Mouse (Mus musculus) ES-E14 (cell line): Measurements from ENCODE around the gene Cwc22.

Source experiments
- CHD2 ChIP-seq: IDR thresholded peaks from 2 replicates; pipeline ENCODE4 v1.6.1; 2014; ENCODE audit warnings: mild to moderate bottlenecking, low read depth, low read length, inconsistent platforms
- MAFK ChIP-seq: IDR thresholded peaks from 2 replicates; pipeline ENCODE4 v1.6.1; 2014; ENCODE audit warnings: mild to moderate bottlenecking, low read depth, low read length, inconsistent platforms; ENCODE audit not compliant: insufficient read depth

DNA sequence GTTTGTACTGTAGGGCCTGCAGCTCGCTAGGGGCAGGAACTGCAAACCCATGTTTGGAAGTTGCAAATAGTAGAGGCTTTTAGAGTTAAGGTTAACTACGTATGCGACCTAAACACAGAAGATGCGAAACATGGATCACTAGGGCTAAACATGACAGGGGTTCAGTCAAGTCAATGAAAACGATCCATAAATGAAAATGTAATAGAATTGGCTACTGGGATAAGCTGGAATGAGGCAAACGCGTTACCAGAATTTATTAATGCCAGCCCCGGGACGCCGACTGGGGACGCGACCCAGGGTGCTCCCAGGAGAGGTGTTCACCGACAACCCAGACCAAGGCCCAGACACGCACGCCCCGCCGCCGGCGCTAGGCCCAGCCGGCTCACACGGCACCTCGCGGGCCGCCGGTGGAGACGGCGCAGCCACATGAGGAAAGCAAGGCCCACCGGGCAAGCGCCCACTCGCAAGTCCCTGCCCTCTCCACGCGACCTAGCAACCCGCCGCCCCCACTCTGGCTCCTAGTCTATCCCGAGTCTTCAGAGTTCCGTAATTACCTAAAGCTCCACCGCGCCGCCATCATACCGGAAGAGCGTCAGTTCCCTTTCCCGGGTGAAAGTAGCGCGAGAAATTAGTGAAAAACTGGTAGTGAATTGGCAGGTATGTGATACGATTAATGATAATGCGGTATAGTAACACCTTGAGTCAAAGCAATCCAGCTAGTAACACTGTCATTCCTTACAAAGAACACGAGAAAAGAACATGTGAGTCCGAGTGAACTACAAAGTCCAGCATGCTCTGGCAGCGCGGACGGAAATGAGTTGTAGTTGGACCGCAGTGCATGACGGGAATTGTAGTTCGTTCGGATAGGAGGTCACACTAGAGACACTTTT lies at the start of gene Cwc22:
- TF ChIP-seq MAFK = no peak
- peak; percentile 91 for TF ChIP-seq CHD2
